Comparison of ENCODE assay signal across 9 mouse cellular contexts in genomic region chr8:77515786-77516185, GRCm38 (mm10). TPM values are rescaled to one million over a fixed set of nuclear protein-coding genes. Genes with fewer than 3 reads are reported as not detected.
DNase-seq lines count a peak whose midpoint lies in the region; ATAC-seq and TF ChIP-seq lines count a peak whose summit lies in the region.
"Had no signal": no experiment of that assay in that cellular context is flagged by ENCODE, and none has a peak within 500 bp of the region (broad histone marks: within the 10 kb centered on the region; RNA-seq: fewer than 3 reads in every experiment).

No protein-coding gene starts in this region.

- intact Hi-C loops in left cerebral cortex, postnatal 25 days (cut with DNase I) = loop anchor here (2.0 to 5.0 kb wide), 2 partner anchors 23 to 93 kb away; no protein-coding TSS in a partner anchor

- ATAC-seq in liver, embryonic 11.5 days (replicated peaks; ENCODE audit: low FRiP score) = no peak
- ATAC-seq in hindbrain, embryonic 12.5 days (ENCODE audit: low FRiP score) = no peak
- no peak for ATAC-seq in activated CD4-positive, CD25-positive, alpha-beta regulatory T cell, adult 4 months

- WGBS in liver, embryonic 11.5 days = 71% methylated on average over 8 of the region's 8 CpGs
- 72% methylated on average over 8 of the region's 8 CpGs for WGBS in hindbrain, embryonic 12.5 days

- no peak for DNase-seq in liver, embryonic 11.5 days (ENCODE audit: low spot score)
- DNase-seq in liver = no peak
- peak; percentile 68 to 74 for DNase-seq in cerebellum, postnatal 14 days
- DNase-seq in layer of hippocampus, postnatal 36 days = no peak
- no peak for DNase-seq in left cerebral cortex, postnatal 25 days (ENCODE audit: low spot score in 2 of 2)
- DNase-seq: kidney, postnatal 4 days had no signal

- peaks cover 22% of the 10 kb centered on the region for H3K4me1 ChIP-seq in liver, embryonic 11.5 days (replicated peaks; ENCODE audit: control insufficient read depth, insufficient read depth, low read length)
- peaks cover 18% of the 10 kb centered on the region for H3K4me1 ChIP-seq in hindbrain, embryonic 12.5 days

- no peak overlapping the region for H3ac ChIP-seq in myocyte (ENCODE audit: control insufficient read depth, insufficient read length)

- no peak overlapping the region for H3K27ac ChIP-seq in liver, embryonic 11.5 days (ENCODE audit: low read depth, low read length)
- no peak overlapping the region for H3K27ac ChIP-seq in hindbrain, embryonic 12.5 days

- peak overlapping the region; percentile 85 for H3K4me3 ChIP-seq in liver, embryonic 11.5 days (ENCODE audit: low read depth, low read length)
- H3K4me3 ChIP-seq in hindbrain, embryonic 12.5 days = no peak overlapping the region
- peak overlapping the region; percentile 90 for H3K4me3 ChIP-seq in myocyte

- TF ChIP-seq POLR2A in myocyte (IDR thresholded peaks at IDR 0.05; ENCODE audit: insufficient read length, low read depth) = no peak

- peaks cover 68% of the 10 kb centered on the region for H3K79me2 ChIP-seq in myocyte (ENCODE audit: control insufficient read depth, insufficient read depth)

- H3K27me3 ChIP-seq in liver, embryonic 11.5 days (replicated peaks; ENCODE audit: control insufficient read depth, insufficient read depth, low read length) = no peaks in the 10 kb centered on the region
- H3K27me3 ChIP-seq in hindbrain, embryonic 12.5 days = peaks cover 11% of the 10 kb centered on the region
- no peaks in the 10 kb centered on the region for H3K27me3 ChIP-seq in myocyte (ENCODE audit: control insufficient read depth, insufficient read depth, insufficient read length)

- no peaks in the 10 kb centered on the region for H3K9me3 ChIP-seq in liver, embryonic 11.5 days (ENCODE audit: control insufficient read depth, low read length)
- no peaks in the 10 kb centered on the region for H3K9me3 ChIP-seq in hindbrain, embryonic 12.5 days (replicated peaks)

- H3K9ac ChIP-seq in liver, embryonic 11.5 days (ENCODE audit: low read depth, low read length) = no peak overlapping the region
- no peak overlapping the region for H3K9ac ChIP-seq in hindbrain, embryonic 12.5 days

- H3K4me2 ChIP-seq in liver, embryonic 11.5 days = peak overlapping the region; percentile 89
- H3K4me2 ChIP-seq in hindbrain, embryonic 12.5 days (replicated peaks) = peak overlapping the region; percentile 11
- peak overlapping the region; percentile 97 for H3K4me2 ChIP-seq in myocyte (ENCODE audit: low read depth)

- H3K36me3 ChIP-seq in liver, embryonic 11.5 days (ENCODE audit: control insufficient read depth, insufficient read depth, low read length) = no peaks in the 10 kb centered on the region
- no peaks in the 10 kb centered on the region for H3K36me3 ChIP-seq in hindbrain, embryonic 12.5 days
- H3K36me3 ChIP-seq in myocyte (ENCODE audit: control insufficient read depth, insufficient read depth) = no peaks in the 10 kb centered on the region

TF ChIP-seq in myocyte, 11 proteins besides CTCF, POLR2A, EP300 and RAD21:
- TF ChIP-seq TCF12 (IDR thresholded peaks at IDR 0.05; ENCODE audit: insufficient read depth, poor library complexity, severe bottlenecking) = no peak
- TF ChIP-seq TCF3 (IDR thresholded peaks at IDR 0.05; ENCODE audit: insufficient read length, low read depth) = no peak
- no peak for TF ChIP-seq CEBPB (IDR thresholded peaks at IDR 0.05; ENCODE audit: insufficient read depth, poor library complexity, severe bottlenecking)
- no peak for TF ChIP-seq MYOD1 (IDR thresholded peaks at IDR 0.05; ENCODE audit: control insufficient read depth in 1 of 3, insufficient read length in 2 of 3, low read depth in 2 of 3)
- TF ChIP-seq SRF (IDR thresholded peaks at IDR 0.05; ENCODE audit: control insufficient read depth, insufficient read length, low read depth) = no peak
- no peak for TF ChIP-seq USF1 (IDR thresholded peaks at IDR 0.05; ENCODE audit: low read depth)
- TF ChIP-seq POLR2AphosphoS2 (IDR thresholded peaks at IDR 0.05; ENCODE audit: insufficient read length, low read depth) = no peak
- TF ChIP-seq E2F4 (IDR thresholded peaks at IDR 0.05; ENCODE audit: insufficient read depth) = no peak
- TF ChIP-seq MAX (IDR thresholded peaks at IDR 0.05; ENCODE audit: low read depth) = no peak
- no peak for TF ChIP-seq MYOG (IDR thresholded peaks at IDR 0.05; ENCODE audit: control insufficient read depth in 1 of 3, insufficient read depth in 1 of 3, insufficient read length in 2 of 3, low read depth in 2 of 3)
- no peak for TF ChIP-seq REST (IDR thresholded peaks at IDR 0.05; ENCODE audit: insufficient read depth, insufficient read length)

RNA-seq across cellular contexts. Expression of gene Arhgap10, which starts 2.0 kb away (rescaled TPM):
- 20.1 and 20.2 TPM in 2 replicates for polyA plus RNA-seq in liver, embryonic 11.5 days (2014; fragmentation: Nextera tagmentation; extraction: Ambion mirVana)
- polyA plus RNA-seq in hindbrain, embryonic 12.5 days (2016; fragmentation: Nextera tagmentation; extraction: Ambion mirVana) = 14.5 and 16.5 TPM in 2 replicates
- 18.1 TPM for polyA plus RNA-seq in myocyte (2012; fragmentation: generic; extraction: Trizol)
- total RNA-seq in layer of hippocampus, postnatal 36 days (2021) = 1 to 10 TPM; 7.8 to 8.9 TPM
- total RNA-seq in left cerebral cortex, postnatal 25 days (2021) = 10 to 100 TPM; 29.5 to 33.2 TPM
- 1 to 10 TPM; 2.1 to 2.9 TPM for polyA plus RNA-seq in activated CD4-positive, CD25-positive, alpha-beta regulatory T cell, adult 4 months (2017; shearing (Covaris generic))

RNA-seq across cellular contexts. Expression of gene Prmt9, which starts 33.4 kb away (rescaled TPM):
- polyA plus RNA-seq in liver, embryonic 11.5 days (2014; fragmentation: Nextera tagmentation; extraction: Ambion mirVana) = 17.0 and 21.3 TPM in 2 replicates
- 23.6 and 26.4 TPM in 2 replicates for polyA plus RNA-seq in hindbrain, embryonic 12.5 days (2016; fragmentation: Nextera tagmentation; extraction: Ambion mirVana)
- 7.3 TPM for polyA plus RNA-seq in myocyte (2012; fragmentation: generic; extraction: Trizol)
- 10 to 100 TPM; 19.3 to 19.9 TPM for total RNA-seq in layer of hippocampus, postnatal 36 days (2021)
- 10 to 100 TPM; 19.1 to 22.1 TPM for total RNA-seq in left cerebral cortex, postnatal 25 days (2021)
- 10 to 100 TPM; 11.5 to 15.7 TPM for polyA plus RNA-seq in activated CD4-positive, CD25-positive, alpha-beta regulatory T cell, adult 4 months (2017; shearing (Covaris generic))

Comparison
In these comparisons a context has a peak if more than half of its experiments do, and no peak if none do; other contexts are left out.
1. DNase-seq: peak in cerebellum, postnatal 14 days (2 of 2); none in liver, embryonic 11.5 days (single experiment), liver (single experiment), layer of hippocampus, postnatal 36 days (0 of 2) and left cerebral cortex, postnatal 25 days (0 of 2).
2. H3K4me2 ChIP-seq: peak in every context shown above with its lines; median percentile 97 in myocyte; 89 in liver, embryonic 11.5 days; 11 in hindbrain, embryonic 12.5 days.